Mouse (Mus musculus) cerebellum, postnatal 10 days (tissue): ENCODE data around the gene Rbsn.

ENCODE experiments used
- DNase-seq, 2 experiments: peaks; one replicate each; pipeline ENCODE4 v3.0.0; 2021; ENCODE audit warnings: mixed read lengths in 2 of 2

Gene Rbsn

DNA sequence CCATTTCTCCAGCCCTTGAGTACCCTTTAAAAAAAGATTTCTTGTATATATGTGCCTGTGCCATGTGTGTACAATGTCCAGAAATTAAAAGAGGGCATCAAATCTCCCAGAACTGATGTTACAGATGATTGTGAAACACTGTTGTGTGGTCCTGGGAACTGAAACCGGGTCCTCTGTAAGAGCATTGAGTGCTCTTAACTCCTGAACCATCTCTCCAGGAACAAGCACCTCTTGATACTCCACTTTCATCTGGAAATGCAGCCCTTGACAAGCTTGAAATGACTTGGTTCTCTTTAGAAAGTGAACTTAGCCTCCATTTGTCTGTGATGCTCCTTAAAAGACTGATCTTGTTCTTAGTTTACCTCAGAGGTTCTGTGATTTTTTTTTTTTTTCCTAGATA is 52.0 kb downstream of the Rbsn start:
- DNase-seq, result no peak

DNA sequence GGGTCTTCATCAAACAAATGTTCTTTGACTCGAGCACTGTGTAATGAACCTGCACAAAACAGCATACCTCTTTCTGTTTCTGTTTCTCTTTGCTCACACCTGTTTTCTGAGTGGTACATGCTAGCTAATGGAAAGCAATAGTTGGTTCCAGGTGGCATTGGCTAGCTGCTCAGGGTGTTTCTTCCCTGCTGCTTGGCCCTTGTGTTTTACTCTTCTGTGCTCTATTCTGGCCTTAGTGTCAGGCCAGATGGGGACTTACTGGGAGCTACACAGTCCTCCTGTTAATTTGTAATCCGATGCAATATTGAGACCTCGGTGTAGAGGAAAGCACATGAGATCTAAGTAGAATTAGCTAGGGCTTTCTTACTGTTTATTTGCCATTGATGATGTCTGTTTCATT is 55.9 kb downstream of the Rbsn start:
- DNase-seq, result peak; percentile 17 to 32

DNA sequence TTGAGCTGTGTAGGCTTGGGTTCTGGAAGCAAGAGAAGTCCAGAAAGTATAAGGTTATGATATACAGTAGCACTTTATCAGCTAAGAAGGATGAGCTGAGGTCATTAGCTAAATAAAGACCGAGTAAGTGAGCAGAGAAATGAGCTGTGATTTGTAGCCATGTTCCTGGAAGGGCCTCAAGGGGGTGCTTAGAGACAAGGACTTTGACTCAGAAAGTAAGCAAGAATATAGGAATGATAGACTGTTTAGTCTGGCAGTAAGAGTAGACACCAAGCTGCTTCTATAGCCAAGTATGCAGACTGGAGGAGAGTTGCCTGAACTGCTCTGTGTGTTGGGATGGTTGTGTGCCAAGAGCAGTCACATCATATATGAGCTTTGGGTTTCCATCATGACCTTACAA is 61.0 kb downstream of the Rbsn start:
- DNase-seq, result no peak

DNA sequence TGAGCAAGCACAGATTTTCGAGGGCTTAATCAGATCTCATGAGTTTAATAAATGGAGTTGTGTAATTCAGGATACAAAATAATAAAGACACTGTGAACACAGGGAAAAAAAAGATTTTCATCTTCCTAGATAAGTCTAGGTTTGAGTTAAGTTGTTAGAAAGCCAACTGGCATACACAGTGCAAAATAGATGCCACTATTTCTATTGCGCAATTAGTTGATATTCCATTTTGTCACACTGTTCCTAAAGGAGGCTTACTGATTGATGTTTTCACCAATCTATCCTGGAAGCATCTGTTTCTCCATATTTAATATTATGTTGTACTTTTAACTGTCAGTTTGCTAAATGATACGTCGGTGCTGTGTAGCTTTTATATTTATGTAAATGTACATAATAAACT is 68.8 kb downstream of the Rbsn start:
- DNase-seq, result no peak
